Mouse (Mus musculus) lung, postnatal 0 days (tissue): ENCODE results near the gene Spred3. TPM values are rescaled to one million over a fixed set of nuclear protein-coding genes. Genes with fewer than 3 reads are reported as not detected.

Experiments
- ATAC-seq: fragments of 200-750 bp; cut with Nextera tagmentation; 2 replicates; pipeline ENCODE4 v1.8.0; 2017; ENCODE audit warnings: moderate library complexity
- DNase-seq: peaks from one replicate; pipeline ENCODE4 v3.0.0-alpha.2; 2016; ENCODE audit warnings: low spot score
- H3K27ac ChIP-seq: fragments of 300-500 bp; sonication (generic); 2 replicates; pipeline ENCODE4 v1.5.1; 2014; ENCODE audit warnings: antibody characterized with exemption, mild to moderate bottlenecking, low read length, mixed read lengths
- H3K27me3 ChIP-seq: fragments of 300-500 bp; sonication (generic); replicated peaks from 2 replicates; pipeline ENCODE4 v1.6.1; 2014; ENCODE audit warnings: low read length, mixed read lengths; ENCODE audit not compliant: insufficient read depth
- H3K36me3 ChIP-seq: fragments of 300-500 bp; sonication (generic); 2 replicates; pipeline ENCODE4 v1.6.1; 2014; ENCODE audit warnings: low read length, mixed read lengths; ENCODE audit not compliant: insufficient read depth
- H3K4me1 ChIP-seq: fragments of 300-500 bp; sonication (generic); 2 replicates; pipeline ENCODE4 v1.6.1; 2014; ENCODE audit warnings: antibody characterized with exemption, low read depth, low read length, mixed read lengths; ENCODE audit not compliant: insufficient read depth
- H3K4me2 ChIP-seq: fragments of 300-500 bp; sonication (generic); replicated peaks from 2 replicates; pipeline ENCODE4 v1.6.1; 2014; ENCODE audit warnings: low read depth, mild to moderate bottlenecking, low read length, moderate library complexity, mixed read lengths
- H3K4me3 ChIP-seq: fragments of 300-500 bp; sonication (generic); 2 replicates; pipeline ENCODE4 v1.5.1; 2014; ENCODE audit warnings: low read depth, low read length
- H3K9ac ChIP-seq: fragments of 300-500 bp; sonication (generic); replicated peaks from 2 replicates; pipeline ENCODE4 v1.6.1; 2014; ENCODE audit warnings: low read depth, mild to moderate bottlenecking
- H3K9me3 ChIP-seq: fragments of 300-500 bp; sonication (generic); 2 replicates; pipeline ENCODE4 v1.6.1; 2016; ENCODE audit warnings: low read length, mixed read lengths
- CTCF ChIP-seq: IDR thresholded peaks from 2 replicates; pipeline ENCODE4 v1.5.1; 2016; ENCODE audit warnings: antibody characterized with exemption, mild to moderate bottlenecking
- EP300 ChIP-seq: IDR thresholded peaks from 2 replicates; pipeline ENCODE4 v1.6.1; 2016; ENCODE audit warnings: antibody characterized with exemption, mild to moderate bottlenecking, control low read depth
- WGBS: fragments of 180-500 bp; shearing (Covaris S2); extraction: QIAGEN DNeasy Blood & Tissue Kit; methylation state at CpG from one replicate; pipeline ENCODE4 v1.1.7; 2014; 5-methylcytosine and 5-hydroxymethylcytosine counted together
- polyA plus RNA-seq: library from polyadenylated mRNA; unstranded; fragments of >200 nt; fragmentation: Nextera tagmentation; extraction: Ambion mirVana; gene quantifications from 2 replicates; pipeline ENCODE4 v1.2.1, GENCODE M21; 2015

Spred3 gene
- polyA plus RNA-seq, 1 experiment from 2014 or later, result 0.95 TPM

DNA sequence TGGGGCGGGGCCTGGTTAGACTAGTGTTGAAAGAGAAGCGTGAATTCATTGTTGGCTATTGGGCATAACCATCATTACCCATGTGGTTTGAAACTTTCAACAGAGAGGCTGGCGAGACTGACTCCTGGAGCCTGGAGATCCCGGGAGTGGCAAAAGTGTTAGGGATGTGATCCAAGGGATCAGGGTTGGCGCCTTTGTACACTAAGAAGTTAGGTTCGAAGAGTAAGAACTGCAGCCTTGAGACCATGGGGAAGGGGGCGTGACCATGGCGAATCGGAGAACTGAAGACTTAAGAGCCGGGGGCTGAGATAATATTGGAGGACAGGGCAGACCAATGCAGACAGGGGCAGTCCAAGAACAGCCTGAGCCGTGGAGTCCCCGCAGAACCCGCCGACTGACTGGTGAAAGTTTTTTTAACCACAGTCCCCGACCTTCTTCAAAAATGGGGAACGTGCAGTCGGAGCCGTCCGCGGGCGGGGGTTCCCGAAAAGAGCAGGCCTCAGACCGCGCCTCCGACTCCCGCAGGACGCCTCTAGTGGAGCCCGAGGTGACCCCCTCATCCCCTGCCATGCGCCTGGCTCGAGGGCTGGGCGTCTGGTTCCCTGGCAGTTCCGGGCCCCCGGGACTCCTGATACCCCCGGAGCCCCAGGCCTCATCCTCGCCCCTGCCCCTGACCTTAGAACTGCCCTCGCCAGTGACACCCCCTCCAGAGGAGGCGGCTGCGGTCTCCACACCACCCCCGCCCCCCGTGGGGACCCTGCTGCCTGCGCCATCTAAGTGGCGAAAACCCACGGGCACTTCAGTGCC, 747 bp upstream of the Spred3 start:
- Histone ChIP-seq H3K4me3 (peak overlapping the region; percentile 44), H3K27ac (no peak overlapping the region), H3K9me3 (no peaks in the 10 kb centered on the region), H3K36me3 (peaks cover 23% of the 10 kb centered on the region), H3K27me3 (peaks cover 16% of the 10 kb centered on the region), H3K4me1 (peaks cover 11% of the 10 kb centered on the region), H3K4me2 (peak overlapping the region; percentile 71), H3K9ac (0 out of 2 replicates have a peak overlapping the region, but pooled peaks have one; percentile 9)
- peak; percentile 22; the same call in 1 of the 2 replicates for ATAC-seq
- WGBS, result 1% methylated on average over 34 of the region's 43 CpGs
- TF ChIP-seq CTCF (no peak), EP300 (no peak)
- peak; percentile 75 for DNase-seq

DNA sequence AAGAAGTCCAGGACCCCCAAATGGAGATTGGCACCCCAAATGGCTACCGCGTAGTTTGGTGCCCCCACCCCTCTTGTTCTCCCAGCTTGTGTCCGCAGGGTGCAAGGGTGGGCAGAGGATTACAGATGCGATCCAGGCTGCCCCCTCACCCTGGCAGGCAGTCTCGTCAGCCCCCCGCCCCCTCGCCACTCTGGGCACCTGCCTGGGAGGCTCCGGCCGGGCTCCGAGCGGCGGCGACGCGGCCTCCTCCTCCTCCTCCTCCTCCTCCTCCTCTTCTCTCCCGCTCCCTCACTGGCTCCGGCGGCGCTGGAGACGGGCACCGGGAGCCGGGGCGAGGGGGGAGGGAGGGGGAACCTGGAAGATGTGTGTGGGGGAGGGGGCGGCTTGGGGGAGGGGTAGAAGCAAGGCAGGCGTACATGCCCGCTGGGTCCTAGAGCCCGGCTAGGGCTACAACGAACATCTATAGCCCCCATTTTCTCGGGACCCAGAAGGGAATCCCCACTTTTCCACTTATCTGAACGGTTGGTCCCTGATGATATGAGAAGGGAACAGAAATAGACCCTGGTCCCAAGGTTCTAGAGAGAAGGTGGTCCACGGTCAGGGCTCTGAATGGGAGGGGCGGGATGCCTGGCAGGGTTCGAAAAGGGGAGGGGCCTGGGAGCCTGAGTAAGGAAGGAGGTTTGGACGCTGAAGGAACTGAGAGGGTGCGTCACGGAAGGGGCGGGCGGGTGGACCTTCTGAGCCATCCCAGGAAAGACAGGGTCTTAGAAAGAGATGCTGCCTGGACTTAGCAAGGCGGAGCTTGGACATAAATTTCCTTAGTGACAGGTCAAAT, 763 bp downstream of the Spred3 start:
- 0% methylated on average over 29 of the region's 39 CpGs for WGBS
- DNase-seq, result peak; percentile 85
- Histone ChIP-seq H3K9me3 (no peaks in the 10 kb centered on the region), H3K4me3 (peak overlapping the region; percentile 44), H3K4me2 (peak overlapping the region; percentile 71), H3K27me3 (peaks cover 16% of the 10 kb centered on the region), H3K9ac (no peak overlapping the region), H3K27ac (no peak overlapping the region), H3K4me1 (peaks cover 11% of the 10 kb centered on the region), H3K36me3 (peaks cover 8% of the 10 kb centered on the region; the same call in 1 of the 2 replicates)
- no peak for TF ChIP-seq EP300
- TF ChIP-seq CTCF, result no peak
- ATAC-seq, result peak; percentile 77

DNA sequence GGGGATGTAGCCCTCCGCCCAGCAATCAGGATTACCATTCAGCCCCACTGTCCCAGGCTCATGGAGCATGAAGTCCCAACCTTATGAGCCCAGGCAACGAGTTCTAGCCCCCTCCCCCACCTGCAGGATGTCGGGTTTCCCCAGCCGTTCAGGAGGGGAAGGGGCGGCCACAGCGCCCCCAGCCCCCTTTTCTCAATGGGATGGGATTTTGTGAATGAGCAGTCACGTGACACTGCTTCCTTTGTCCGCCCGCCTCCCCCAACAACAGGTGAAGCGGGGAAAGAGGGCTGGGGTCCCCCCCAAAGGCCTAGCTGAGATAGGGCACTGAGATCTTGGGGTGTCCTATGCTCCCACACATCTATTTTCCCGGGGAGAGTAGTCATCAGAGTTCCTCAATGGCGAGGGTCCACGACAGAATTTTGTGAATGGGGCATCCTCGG, 1.4 kb downstream of the Spred3 start:
- no peak for DNase-seq
- Histone ChIP-seq H3K4me3 (peak overlapping the region; percentile 44; the same call in 1 of the 2 replicates), H3K9ac (no peak overlapping the region), H3K27ac (no peak overlapping the region), H3K4me2 (peak overlapping the region; percentile 71), H3K9me3 (no peaks in the 10 kb centered on the region), H3K4me1 (peaks cover 11% of the 10 kb centered on the region), H3K27me3 (peaks cover 16% of the 10 kb centered on the region), H3K36me3 (peaks cover 5% of the 10 kb centered on the region; the same call in 1 of the 2 replicates)
- WGBS, result 3% methylated on average over 13 of the region's 14 CpGs
- TF ChIP-seq EP300, result no peak
- no peak for TF ChIP-seq CTCF
- ATAC-seq, result no peak

DNA sequence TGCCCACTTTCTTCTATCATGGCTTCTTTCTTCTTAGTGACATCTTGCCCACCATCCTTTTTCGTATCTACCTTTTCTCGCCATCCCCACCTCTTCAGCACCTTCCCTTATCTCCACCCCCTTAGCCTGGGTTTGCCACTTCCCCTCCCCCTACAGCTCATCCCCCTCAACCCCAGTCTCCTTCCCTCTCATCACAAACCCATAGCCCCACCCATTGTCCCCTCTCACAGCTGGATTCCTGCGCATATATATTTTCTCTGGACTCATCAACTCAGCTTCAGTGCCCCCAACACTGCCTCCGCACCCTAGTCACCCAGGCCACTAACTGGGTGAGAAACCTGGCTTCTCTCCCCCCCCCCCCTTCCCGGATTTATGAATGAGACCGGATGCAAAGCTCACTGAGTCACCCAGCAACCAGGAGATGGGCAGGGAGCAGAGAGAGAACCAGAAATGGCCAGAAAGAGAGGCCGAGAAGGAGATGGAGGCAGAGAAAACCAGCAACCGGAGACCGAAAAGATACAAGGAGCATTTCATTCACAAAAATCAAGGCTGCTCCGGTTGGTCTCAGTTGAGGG, 2.0 kb downstream of the Spred3 start:
- peak; percentile 18 for DNase-seq
- WGBS, result 15% methylated on average over 8 of the region's 10 CpGs
- no peak overlapping the region for H3K9ac ChIP-seq
- peaks cover 11% of the 10 kb centered on the region for H3K4me1 ChIP-seq
- no peak for ATAC-seq
- no peak overlapping the region for H3K27ac ChIP-seq
- H3K36me3 ChIP-seq, result no peaks in the 10 kb centered on the region
- TF ChIP-seq CTCF (no peak), EP300 (no peak)
- H3K4me3 ChIP-seq, result no peak overlapping the region
- H3K27me3 ChIP-seq, result peaks cover 12% of the 10 kb centered on the region
- H3K4me2 ChIP-seq, result peak overlapping the region; percentile 71; the same call in 1 of the 2 replicates
- H3K9me3 ChIP-seq, result no peaks in the 10 kb centered on the region

DNA sequence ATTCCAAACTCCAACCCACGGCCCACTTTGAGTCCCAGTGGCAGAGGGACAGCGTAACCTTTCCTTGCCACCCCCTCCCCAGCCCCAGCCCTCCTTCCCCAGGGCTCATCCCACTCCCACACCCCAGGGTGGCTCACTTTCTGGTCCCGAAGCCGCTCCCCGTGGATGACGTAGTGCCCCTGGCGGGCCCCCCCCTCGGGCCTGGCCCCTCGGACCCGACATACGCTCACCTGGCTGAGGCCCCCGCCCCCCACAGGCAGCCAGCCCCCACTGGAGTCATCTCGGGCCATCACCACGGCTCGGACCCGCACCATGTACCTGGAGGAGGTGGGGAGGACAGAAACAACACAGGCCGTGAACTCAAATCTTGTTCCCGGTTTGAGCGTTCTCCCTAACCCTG, 2.6 kb downstream of the Spred3 start:
- peaks cover 7% of the 10 kb centered on the region for H3K27me3 ChIP-seq
- peaks cover 11% of the 10 kb centered on the region for H3K4me1 ChIP-seq
- no peak overlapping the region for H3K4me3 ChIP-seq
- ATAC-seq (no peak), DNase-seq (no peak)
- H3K9ac ChIP-seq, result no peak overlapping the region
- whole genome bisulfite sequencing, result 22% methylated on average over 9 of the region's 19 CpGs
- H3K36me3 ChIP-seq, result no peaks in the 10 kb centered on the region
- no peak overlapping the region for H3K4me2 ChIP-seq
- no peaks in the 10 kb centered on the region for H3K9me3 ChIP-seq
- TF ChIP-seq CTCF (no peak), EP300 (no peak)
- H3K27ac ChIP-seq, result no peak overlapping the region
